Mouse (Mus musculus) C2C12 (cell line): ENCODE data around the gene Gpr18.

Experiments
- CEBPB ChIP-seq: IDR thresholded peaks from one replicate; pipeline ENCODE4 v1.6.1; 2011; ENCODE audit warnings: low read depth, mild to moderate bottlenecking, control low read depth, moderate library complexity
- CTCF ChIP-seq: IDR thresholded peaks from one replicate; pipeline ENCODE4 v1.5.1; 2011; ENCODE audit not compliant: control insufficient read depth, insufficient read depth, insufficient read length
- MAX ChIP-seq: IDR thresholded peaks from one replicate; pipeline ENCODE4 v1.6.1; 2011; ENCODE audit warnings: mild to moderate bottlenecking, control low read depth
- MYOG ChIP-seq: IDR thresholded peaks from one replicate; pipeline ENCODE4 v1.6.1; 2011; ENCODE audit not compliant: control insufficient read depth, insufficient read length; ENCODE audit errors: extremely low read depth
- USF1 ChIP-seq: IDR thresholded peaks from one replicate; pipeline ENCODE4 v1.6.1; 2011; ENCODE audit warnings: low read depth, mild to moderate bottlenecking, control low read depth, moderate library complexity

DNA sequence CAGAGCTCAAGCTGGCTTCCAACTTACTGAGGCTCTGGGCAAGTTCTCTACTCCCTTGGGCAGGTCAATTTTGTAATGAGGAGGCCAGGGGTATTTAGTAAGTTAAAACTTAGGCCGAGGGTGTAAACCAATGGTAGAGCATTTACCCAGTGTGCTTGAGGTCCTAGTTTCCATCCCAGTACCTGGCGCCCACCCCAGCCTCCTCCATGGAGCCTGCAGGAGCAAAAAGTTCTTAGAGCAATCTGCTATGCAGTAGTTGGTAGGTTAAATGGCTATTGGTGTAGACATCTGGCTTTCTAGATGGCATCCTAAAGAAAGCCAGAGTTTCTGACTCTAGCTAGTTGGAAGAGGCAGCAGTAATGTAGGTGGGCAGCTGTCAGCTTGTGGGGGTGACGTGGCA, 33.9 kb upstream of the Gpr18 start:
- TF ChIP-seq USF1 (no peak), CTCF (no peak), MAX (no peak), MYOG (no peak), CEBPB (no peak)
